Mouse (Mus musculus) CH12.LX (cell line): ENCODE measurements around the gene Btbd3. TPM values are rescaled to one million over a fixed set of nuclear protein-coding genes. Genes with fewer than 3 reads are reported as not detected.

Experiments
- DNase-seq: peaks from one replicate; pipeline ENCODE4 v3.0.0-alpha.2; 2013; ENCODE audit errors: extremely low read depth
- H3K27ac ChIP-seq: 2 replicates; pipeline ENCODE4 v1.5.1; 2012; ENCODE audit warnings: low read depth, mild to moderate bottlenecking, control low read depth, moderate library complexity; ENCODE audit not compliant: insufficient read depth
- H3K27me3 ChIP-seq: replicated peaks from 2 replicates; pipeline ENCODE3; 2012; ENCODE audit warnings: inconsistent platforms
- H3K36me3 ChIP-seq, 2 experiments: replicated peaks in 1 of 2; 2 replicates each; pipeline versions ENCODE3 to v1.6.1; 2012; ENCODE audit warnings: inconsistent platforms in 1 of 2, low read length in 1 of 2, mild to moderate bottlenecking in 1 of 2, mixed read lengths in 1 of 2, moderate library complexity in 1 of 2; ENCODE audit not compliant: control insufficient read depth in 1 of 2, insufficient read depth in 1 of 2
- H3K4me1 ChIP-seq, 2 experiments: 2 replicates each; pipeline ENCODE4 v1.6.1; 2012; ENCODE audit warnings: inconsistent platforms in 1 of 2, moderate library complexity in 1 of 2; ENCODE audit not compliant: insufficient read depth in 2 of 2, control insufficient read depth in 1 of 2
- H3K4me2 ChIP-seq: 2 replicates; pipeline ENCODE4 v1.6.1; 2012; ENCODE audit warnings: low read depth, mild to moderate bottlenecking, control low read depth; ENCODE audit not compliant: poor library complexity, insufficient read depth, severe bottlenecking
- H3K4me3 ChIP-seq, 3 experiments: fragments of 150-350 bp in 1 of 3; sonication (generic) in 1 of 3; replicated peaks in 1 of 3; 2 replicates each; pipeline versions ENCODE3 to v1.5.1; 2011 to 2012; ENCODE audit warnings: low read depth in 2 of 3, low read length in 2 of 3, mild to moderate bottlenecking in 2 of 3, moderate library complexity in 2 of 3, control low read depth in 1 of 3, improper control_type of control experiment in 1 of 3, inconsistent platforms in 1 of 3, mixed read lengths in 1 of 3; ENCODE audit not compliant: poor library complexity in 1 of 3
- H3K79me2 ChIP-seq: replicated peaks from 2 replicates; pipeline ENCODE4 v1.6.1; 2012; ENCODE audit warnings: mild to moderate bottlenecking, moderate library complexity; ENCODE audit not compliant: control insufficient read depth, poor library complexity, insufficient read depth, severe bottlenecking; ENCODE audit errors: extremely low read depth
- H3K9ac ChIP-seq: 2 replicates; pipeline ENCODE4 v1.6.1; 2012; ENCODE audit warnings: low read depth, mild to moderate bottlenecking, control low read depth, moderate library complexity; ENCODE audit not compliant: insufficient read depth
- H3K9me3 ChIP-seq: replicated peaks from 2 replicates; pipeline ENCODE3; 2012; ENCODE audit warnings: low read length, inconsistent platforms, mixed read lengths
- BHLHE40 ChIP-seq: IDR thresholded peaks from 2 replicates; pipeline ENCODE4 v1.6.1; 2011; ENCODE audit warnings: mild to moderate bottlenecking, low read depth, low read length, improper control_type of control experiment
- ETS1 ChIP-seq: conservative IDR thresholded peaks from 2 replicates; pipeline ENCODE4 v1.6.1; 2012; ENCODE audit warnings: low read depth, mild to moderate bottlenecking, inconsistent platforms, low read length, improper control_type of control experiment, moderate library complexity
- GABPA ChIP-seq: IDR thresholded peaks from 2 replicates; pipeline ENCODE4 v1.6.1; 2012; ENCODE audit warnings: low read depth, low read length, improper control_type of control experiment, inconsistent platforms; ENCODE audit not compliant: insufficient replicate concordance
- JUN ChIP-seq: IDR thresholded peaks from 2 replicates; pipeline ENCODE4 v1.6.1; 2011; ENCODE audit warnings: low read depth, mild to moderate bottlenecking, low read length, improper control_type of control experiment, moderate library complexity; ENCODE audit not compliant: insufficient read depth
- KAT2A ChIP-seq: IDR thresholded peaks from 2 replicates; pipeline ENCODE4 v1.6.1; 2012; ENCODE audit warnings: low read length, improper control_type of control experiment, inconsistent platforms; ENCODE audit not compliant: insufficient replicate concordance
- MAFK ChIP-seq: IDR thresholded peaks from 2 replicates; pipeline ENCODE4 v1.6.1; 2011; ENCODE audit warnings: low read length, improper control_type of control experiment; ENCODE audit not compliant: insufficient replicate concordance
- MAZ ChIP-seq: IDR thresholded peaks from 2 replicates; pipeline ENCODE4 v1.6.1; 2012; ENCODE audit warnings: low read depth, mild to moderate bottlenecking, inconsistent platforms, low read length, improper control_type of control experiment, moderate library complexity
- NELFE ChIP-seq: IDR thresholded peaks from 2 replicates; pipeline ENCODE4 v1.6.1; 2011; ENCODE audit warnings: low read depth, low read length, improper control_type of control experiment
- PAX5 ChIP-seq: IDR thresholded peaks from 2 replicates; pipeline ENCODE4 v1.6.1; 2012; ENCODE audit warnings: low read length, inconsistent platforms, mixed read lengths
- POLR2AphosphoS2 ChIP-seq: IDR thresholded peaks from 2 replicates; pipeline ENCODE4 v1.6.1; 2011; ENCODE audit warnings: low read depth, low read length, improper control_type of control experiment
- RAD21 ChIP-seq: IDR thresholded peaks from 2 replicates; pipeline ENCODE4 v1.6.1; 2011; ENCODE audit warnings: low read depth, mild to moderate bottlenecking, low read length, improper control_type of control experiment, moderate library complexity
- RCOR1 ChIP-seq: conservative IDR thresholded peaks from 2 replicates; pipeline ENCODE4 v1.6.1; 2012; ENCODE audit warnings: low read depth, mild to moderate bottlenecking, inconsistent platforms, low read length, improper control_type of control experiment
- TBP ChIP-seq: conservative IDR thresholded peaks from 2 replicates; pipeline ENCODE4 v1.6.1; 2011; ENCODE audit warnings: low read depth, low read length, improper control_type of control experiment
- TCF12 ChIP-seq: IDR thresholded peaks from 2 replicates; pipeline ENCODE4 v1.6.1; 2014; ENCODE audit warnings: low read depth, mild to moderate bottlenecking, inconsistent platforms, low read length, improper control_type of control experiment
- UBTF ChIP-seq: IDR thresholded peaks from 2 replicates; pipeline ENCODE4 v1.6.1; 2012; ENCODE audit warnings: low read depth, mild to moderate bottlenecking, inconsistent platforms, low read length, improper control_type of control experiment, moderate library complexity
- USF1 ChIP-seq: IDR thresholded peaks from 2 replicates; pipeline ENCODE4 v1.6.1; 2014; ENCODE audit warnings: low read depth, mild to moderate bottlenecking, inconsistent platforms, low read length, improper control_type of control experiment
- USF2 ChIP-seq: conservative IDR thresholded peaks from 2 replicates; pipeline ENCODE4 v1.6.1; 2011; ENCODE audit warnings: low read depth, low read length, improper control_type of control experiment
- ZC3H11A ChIP-seq: IDR thresholded peaks from 2 replicates; pipeline ENCODE4 v1.6.1; 2012; ENCODE audit warnings: low read depth, mild to moderate bottlenecking, inconsistent platforms, low read length, improper control_type of control experiment
- ZKSCAN1 ChIP-seq: IDR thresholded peaks from 2 replicates; pipeline ENCODE4 v1.6.1; 2012; ENCODE audit warnings: low read depth, inconsistent platforms, low read length, improper control_type of control experiment, borderline replicate concordance
- ZNF384 ChIP-seq: IDR thresholded peaks from 2 replicates; pipeline ENCODE4 v1.6.1; 2012; ENCODE audit warnings: low read depth, low read length, improper control_type of control experiment, inconsistent platforms
- dilution Hi-C: fragments of 300-500 bp; cut with MboI; formaldehyde crosslinking; loops from 2 replicates; pipeline ENCODE4 v1.14.3; 2020; ENCODE audit warnings: low sequenced_read_pairs; ENCODE audit not compliant: extremely low pct_unique_long_range_greater_than_20kb, extremely low pct_ligation_motif_present
- in situ Hi-C: fragments of 300-500 bp; cut with MboI; formaldehyde crosslinking; loops from 3 replicates; pipeline ENCODE4 v1.14.3; 2019; ENCODE audit warnings: low sequenced_read_pairs, low pct_ligation_motif_present, low pct_unique_long_range_greater_than_20kb, mixed read lengths
- polyA plus RNA-seq: library from polyadenylated mRNA; unstranded; fragments of >175 nt; gene quantifications from 2 replicates; pipeline ENCODE4 v1.2.1, GENCODE M21; 2012; ENCODE audit warnings: low read depth; ENCODE audit not compliant: insufficient read length
- total RNA-seq, 2 experiments: library from RNA; depleted of rRNA; stranded (reverse); fragments of 300-350 nt in 1 of 2; fragments of >200 nt in 1 of 2; gene quantifications; 2 replicates each; pipeline ENCODE4 v1.2.3; 2012 to 2014

The Btbd3 gene
- total and polyA plus RNA-seq, 3 experiments, result not detected

GRCm38 (mm10) chr2:138531992-138532391 lies 275.6 kb downstream of the Btbd3 start:
- in situ Hi-C loops, result no loop called here
- no peak for TF ChIP-seq KAT2A
- TF ChIP-seq ETS1, result no peak
- no peak for TF ChIP-seq TCF12
- no peak for TF ChIP-seq GABPA
- Histone ChIP-seq H3K4me3 (no peak overlapping the region), H3K4me2 (no peak overlapping the region), H3K27me3 (no peaks in the 10 kb centered on the region), H3K36me3 (no peaks in the 10 kb centered on the region), H3K27ac (no peak overlapping the region), H3K79me2 (no peaks in the 10 kb centered on the region), H3K9me3 (peaks cover 45% of the 10 kb centered on the region), H3K9ac (no peak overlapping the region), H3K4me1 (no peaks in the 10 kb centered on the region)
- dilution Hi-C loops, result no loop called here
- no peak for DNase-seq

DNA sequence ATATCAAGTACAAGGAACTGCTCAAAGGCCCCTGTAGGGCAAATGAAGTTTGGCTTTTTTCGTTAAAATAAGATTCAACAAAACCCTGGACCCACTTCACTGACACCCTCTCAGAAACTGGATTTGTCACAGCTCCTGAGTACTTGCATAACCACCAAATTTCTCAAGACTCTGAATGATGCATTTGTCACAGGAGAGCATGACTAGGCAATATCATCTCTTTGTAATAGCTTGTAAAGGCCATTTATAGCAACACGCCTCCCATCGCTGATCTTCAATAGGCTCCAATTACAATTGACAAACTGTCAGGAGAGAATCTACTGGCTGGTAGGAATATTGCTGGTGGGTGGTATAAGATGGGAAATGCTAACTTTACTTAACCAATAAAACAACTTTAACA lies 283.3 kb downstream of the Btbd3 start:
- H3K9ac ChIP-seq, result no peak overlapping the region
- DNase-seq, result no peak
- H3K4me2 ChIP-seq, result no peak overlapping the region
- H3K27me3 ChIP-seq, result no peaks in the 10 kb centered on the region
- H3K4me1 ChIP-seq, result no peaks in the 10 kb centered on the region
- H3K4me3 ChIP-seq, result no peak overlapping the region
- dilution Hi-C loops, result no loop called here
- no peak overlapping the region for H3K27ac ChIP-seq
- peaks cover 64% of the 10 kb centered on the region for H3K9me3 ChIP-seq
- H3K79me2 ChIP-seq, result no peaks in the 10 kb centered on the region
- in situ Hi-C loops, result no loop called here
- H3K36me3 ChIP-seq, result no peaks in the 10 kb centered on the region
- no peak for TF ChIP-seq JUN
- TF ChIP-seq BHLHE40, result no peak
- no peak for TF ChIP-seq RCOR1
- no peak for TF ChIP-seq NELFE
- no peak for TF ChIP-seq ZKSCAN1
- no peak for TF ChIP-seq KAT2A
- TF ChIP-seq UBTF, result no peak

- H3K9ac ChIP-seq, result no peak overlapping the region
- in situ Hi-C loops, result no loop called here
- H3K36me3 ChIP-seq, result no peaks in the 10 kb centered on the region
- H3K4me3 ChIP-seq, result no peak overlapping the region
- H3K9me3 ChIP-seq, result peaks cover 43% of the 10 kb centered on the region
- dilution Hi-C loops, result no loop called here
- H3K27me3 ChIP-seq, result no peaks in the 10 kb centered on the region
- no peak overlapping the region for H3K4me2 ChIP-seq
- TF ChIP-seq GABPA (no peak), ZNF384 (no peak), NELFE (no peak), USF2 (no peak), MAFK (no peak), POLR2AphosphoS2 (no peak), USF1 (no peak), MAZ (no peak), RAD21 (no peak), TBP (no peak), ZC3H11A (no peak), BHLHE40 (no peak), JUN (no peak), PAX5 (no peak)
- DNase-seq, result no peak
- H3K27ac ChIP-seq, result no peak overlapping the region
- no peaks in the 10 kb centered on the region for H3K4me1 ChIP-seq
- H3K79me2 ChIP-seq, result no peaks in the 10 kb centered on the region
These were observed 292.6 kb downstream of the Btbd3 start for GRCm38 (mm10) chr2:138548990-138549389.
